Mouse (Mus musculus) kidney, postnatal 10 days (tissue): Measurements from ENCODE around the gene Cmip.
"Not testable (repeated sequence)": the region's sequence is repeated elsewhere in the genome, so short reads cannot be mapped to it uniquely, and the experiment has no call there.

Experiments
- DNase-seq: peaks from one replicate; pipeline ENCODE4 v3.0.0; 2021; ENCODE audit warnings: mixed read lengths

The Cmip gene

DNA sequence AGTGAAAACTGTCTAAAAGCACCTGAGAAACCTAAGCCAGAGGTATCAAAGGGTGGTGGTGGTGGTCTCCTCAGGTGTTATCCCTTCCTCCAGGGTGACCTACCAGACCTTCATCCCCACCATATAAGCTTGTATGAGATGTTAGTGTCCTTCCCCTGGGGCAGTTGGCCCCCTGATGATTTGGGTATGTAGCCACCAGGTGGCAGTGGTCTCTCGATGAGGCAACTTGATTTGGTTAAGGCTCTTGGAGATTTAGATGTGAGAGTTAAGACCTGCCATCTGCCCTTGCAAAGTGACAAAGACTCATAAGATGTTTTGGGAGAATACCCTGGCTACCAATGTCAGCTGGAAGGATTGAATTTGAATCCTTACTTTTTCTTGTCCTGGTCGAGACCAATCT, 129.3 kb downstream of the Cmip start:
- peak; percentile 54 for DNase-seq

DNA sequence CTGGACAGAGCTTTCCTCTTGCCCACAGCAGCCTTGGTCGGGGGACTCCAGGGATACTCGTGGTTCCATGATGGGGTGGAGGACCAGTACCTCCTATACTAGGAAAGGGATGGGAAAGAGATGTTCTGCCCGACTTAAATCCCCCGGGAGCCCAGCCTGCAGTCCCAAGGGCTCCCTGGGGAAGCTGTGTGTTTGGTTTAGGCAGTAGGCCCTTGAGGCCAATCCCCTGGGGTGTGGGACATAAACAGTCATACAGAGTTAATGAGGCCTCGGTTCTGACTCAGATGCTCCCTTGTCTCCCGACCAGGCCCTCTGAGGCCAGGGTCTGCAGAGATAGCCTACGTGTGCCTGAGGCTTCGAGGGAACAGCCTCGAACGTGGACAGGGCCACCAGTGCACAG, 130.8 kb downstream of the Cmip start:
- DNase-seq, result no peak

DNA sequence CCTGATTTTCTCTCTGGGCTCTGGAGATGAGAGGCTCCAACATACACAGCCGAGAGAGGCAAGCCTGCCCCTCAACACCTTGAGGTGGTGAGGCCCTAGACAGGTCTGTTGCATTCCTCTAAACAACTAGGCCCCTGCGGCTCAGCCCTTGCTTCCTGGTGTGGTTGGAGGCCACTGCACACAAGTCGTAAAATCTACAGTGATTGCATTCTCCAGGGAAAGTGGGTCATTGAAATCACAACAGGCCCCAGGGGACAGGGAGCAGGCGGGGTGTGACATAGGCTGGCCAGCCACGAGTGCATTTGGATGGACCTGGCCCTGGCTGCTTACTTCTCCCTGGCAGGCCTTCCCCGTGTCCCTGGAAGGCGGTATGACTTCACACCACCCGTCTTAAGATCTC, 131.5 kb downstream of the Cmip start:
- peak; percentile 62 for DNase-seq

DNA sequence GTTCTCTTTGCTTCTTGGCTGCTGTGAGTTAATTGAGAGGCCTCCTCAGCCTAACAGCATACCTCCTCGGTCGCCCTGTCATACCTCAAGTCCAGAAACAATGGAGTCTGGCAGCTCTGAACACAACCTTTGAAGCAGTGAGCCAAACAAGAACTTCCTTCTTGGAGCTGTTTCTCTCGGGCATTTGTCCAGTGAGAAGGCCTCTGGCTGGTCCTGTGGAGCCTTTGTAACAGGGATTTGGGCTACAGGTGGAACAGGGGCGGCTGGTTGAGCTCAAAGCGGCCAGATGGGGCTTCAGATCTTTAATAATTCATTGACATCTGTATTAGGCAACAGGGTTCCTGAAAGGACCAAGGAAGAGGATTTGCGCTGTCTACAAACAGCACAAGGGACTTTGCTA, 137.0 kb downstream of the Cmip start:
- DNase-seq, result no peak

DNA sequence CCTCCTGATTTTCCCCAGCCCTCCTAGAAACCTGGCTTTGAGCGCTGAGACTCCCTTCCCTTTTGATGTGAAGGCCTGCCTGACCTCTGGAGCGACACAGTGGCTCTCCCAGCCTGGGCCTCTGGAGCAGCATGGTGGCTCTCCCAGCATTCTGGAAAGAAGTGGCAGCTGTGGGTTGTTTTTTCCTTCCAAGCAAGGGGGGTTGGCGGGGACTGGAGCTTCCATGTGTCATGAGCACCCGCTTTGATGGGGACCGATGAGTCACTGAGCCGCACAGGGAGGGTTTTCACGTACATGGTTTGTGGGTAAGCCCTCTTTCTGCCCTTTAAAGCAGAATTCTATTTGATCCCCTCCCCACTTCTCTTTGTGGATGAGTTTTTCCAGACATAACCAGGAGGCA, 138.2 kb downstream of the Cmip start:
- peak; percentile 48 for DNase-seq

DNA sequence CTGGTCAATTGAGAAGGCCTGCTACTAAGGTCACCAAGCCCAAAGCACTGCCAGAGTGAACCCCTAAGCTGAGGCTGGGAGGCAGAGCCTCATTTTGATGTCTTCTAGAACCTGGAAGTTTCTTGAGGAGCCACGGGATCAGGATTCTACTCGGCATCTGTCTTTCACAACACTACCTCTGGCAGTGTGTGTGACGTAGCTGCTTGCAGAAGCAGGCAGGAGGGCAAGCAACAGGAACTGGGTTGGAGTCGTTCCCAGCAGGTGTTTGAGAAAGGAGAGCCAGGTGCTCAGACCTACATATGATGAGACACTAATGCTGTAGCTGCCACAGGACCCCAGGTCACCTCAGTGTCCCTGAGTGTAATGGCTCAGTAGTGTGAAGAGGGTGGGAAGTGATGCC, 140.0 kb downstream of the Cmip start:
- DNase-seq, result no peak

DNA sequence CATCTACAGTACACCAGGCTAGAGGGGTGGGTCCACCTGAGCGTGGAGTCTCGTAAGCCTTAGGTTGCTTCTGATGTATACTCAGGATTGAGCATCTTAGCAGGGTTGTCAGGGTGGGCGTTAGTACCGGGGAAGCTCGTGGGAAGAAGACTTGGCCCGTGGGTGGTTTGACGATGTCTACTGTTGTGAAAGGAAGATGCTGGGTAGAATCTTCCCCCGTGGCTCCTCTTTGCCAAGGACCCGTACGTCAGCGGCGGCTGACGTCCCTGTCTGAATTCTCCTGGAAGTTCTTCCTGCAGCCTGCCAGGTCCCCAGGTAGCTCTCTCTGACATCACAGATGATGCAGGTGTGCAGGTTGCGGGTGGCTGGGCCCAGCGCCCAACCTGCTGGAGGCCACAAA, 140.9 kb downstream of the Cmip start:
- DNase-seq, result no peak

DNA sequence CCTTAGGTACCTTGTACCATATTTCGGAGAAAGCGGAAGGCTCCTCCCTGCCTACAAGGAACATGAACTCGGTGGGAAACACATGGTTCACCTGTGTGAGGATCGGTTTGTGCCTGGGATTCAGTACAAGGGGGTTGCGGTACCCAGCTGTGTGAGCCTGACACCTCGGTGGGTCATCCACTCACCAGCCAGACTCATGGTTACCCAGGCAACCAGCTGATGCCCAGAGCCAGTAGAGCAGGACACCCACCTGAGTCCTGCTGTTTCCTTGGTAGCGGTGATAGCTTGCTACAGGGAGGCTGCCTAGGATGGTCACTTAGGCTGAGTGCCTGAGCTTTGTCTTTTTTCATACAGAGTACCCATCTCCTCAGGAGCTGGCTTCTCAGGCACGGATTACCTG, 142.4 kb downstream of the Cmip start:
- DNase-seq, result no peak

DNA sequence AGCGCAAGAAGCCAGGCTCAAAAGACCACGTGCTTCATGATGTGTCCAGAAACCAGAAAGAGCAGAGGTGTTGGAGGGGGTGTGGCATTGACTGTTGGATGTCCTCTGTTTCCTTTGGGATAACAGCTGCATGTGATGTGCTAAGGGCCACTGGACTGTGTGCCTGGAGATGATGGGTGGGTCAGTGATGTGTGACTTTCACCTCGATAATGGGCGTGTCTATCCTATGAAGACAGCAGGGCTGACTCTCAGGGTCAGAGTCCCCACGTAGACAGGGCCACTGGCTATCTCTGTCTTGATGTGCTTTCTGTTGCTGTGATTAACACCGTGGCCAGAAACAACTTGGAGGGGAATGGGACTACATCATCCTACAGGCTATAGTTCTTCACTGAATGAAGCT, 144.0 kb downstream of the Cmip start:
- no peak for DNase-seq

DNA sequence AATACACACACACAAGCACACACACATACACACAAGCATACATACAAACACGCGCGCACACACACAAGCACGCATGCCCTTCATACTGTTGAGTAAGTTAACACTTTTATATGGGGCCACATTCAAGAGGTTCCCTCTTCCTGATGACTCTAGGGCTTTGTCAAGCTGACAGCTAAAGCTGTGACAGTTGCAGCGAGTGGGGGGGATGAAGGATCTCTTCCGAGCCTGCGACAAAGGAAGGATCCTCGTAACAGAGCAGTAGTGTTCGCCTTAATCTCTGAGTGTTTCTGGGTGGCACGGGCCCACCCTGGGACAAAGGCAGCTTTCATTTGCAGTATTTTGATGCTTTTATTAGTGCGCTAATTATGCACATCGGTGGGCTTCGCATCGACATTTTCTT, 145.0 kb downstream of the Cmip start:
- DNase-seq, result no peak

DNA sequence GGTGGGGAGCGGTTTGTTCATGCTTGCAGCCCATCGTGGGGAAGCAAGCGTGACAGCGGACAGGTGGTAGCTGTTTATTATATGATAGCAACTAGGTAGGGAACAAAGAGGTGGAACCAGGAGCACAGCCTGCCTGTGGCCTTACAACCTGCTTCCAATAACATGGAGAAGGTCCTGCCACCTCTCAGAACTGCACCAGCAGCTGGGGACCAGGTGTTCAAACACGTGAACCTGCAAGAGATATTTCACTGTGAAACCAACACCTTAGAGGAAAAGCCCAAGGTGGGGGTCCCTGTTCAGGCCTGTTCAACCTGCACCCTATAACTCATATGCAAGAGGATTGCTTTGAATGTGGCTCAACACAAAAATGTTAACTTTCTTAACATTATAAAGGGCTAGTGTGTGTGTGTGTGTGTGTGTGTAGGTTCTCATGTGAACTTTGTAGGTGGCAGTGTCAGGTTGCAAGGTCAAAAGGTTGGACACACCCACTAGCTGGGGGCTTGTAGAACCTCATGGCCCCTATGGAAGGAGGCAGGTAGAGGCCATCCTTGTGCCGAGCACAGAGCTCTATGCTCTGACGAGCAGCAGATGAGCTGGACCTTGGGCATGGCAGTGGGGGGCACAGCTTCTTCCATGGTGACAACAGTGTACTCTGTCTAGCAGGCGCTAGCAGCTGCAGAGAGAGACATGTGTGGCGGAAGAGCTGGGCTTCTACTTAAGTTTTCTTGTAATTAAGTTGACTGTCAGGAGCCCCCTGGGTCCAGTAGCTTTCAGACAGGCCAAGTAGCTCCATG, 146.2 kb downstream of the Cmip start:
- DNase-seq, result no peak

DNA sequence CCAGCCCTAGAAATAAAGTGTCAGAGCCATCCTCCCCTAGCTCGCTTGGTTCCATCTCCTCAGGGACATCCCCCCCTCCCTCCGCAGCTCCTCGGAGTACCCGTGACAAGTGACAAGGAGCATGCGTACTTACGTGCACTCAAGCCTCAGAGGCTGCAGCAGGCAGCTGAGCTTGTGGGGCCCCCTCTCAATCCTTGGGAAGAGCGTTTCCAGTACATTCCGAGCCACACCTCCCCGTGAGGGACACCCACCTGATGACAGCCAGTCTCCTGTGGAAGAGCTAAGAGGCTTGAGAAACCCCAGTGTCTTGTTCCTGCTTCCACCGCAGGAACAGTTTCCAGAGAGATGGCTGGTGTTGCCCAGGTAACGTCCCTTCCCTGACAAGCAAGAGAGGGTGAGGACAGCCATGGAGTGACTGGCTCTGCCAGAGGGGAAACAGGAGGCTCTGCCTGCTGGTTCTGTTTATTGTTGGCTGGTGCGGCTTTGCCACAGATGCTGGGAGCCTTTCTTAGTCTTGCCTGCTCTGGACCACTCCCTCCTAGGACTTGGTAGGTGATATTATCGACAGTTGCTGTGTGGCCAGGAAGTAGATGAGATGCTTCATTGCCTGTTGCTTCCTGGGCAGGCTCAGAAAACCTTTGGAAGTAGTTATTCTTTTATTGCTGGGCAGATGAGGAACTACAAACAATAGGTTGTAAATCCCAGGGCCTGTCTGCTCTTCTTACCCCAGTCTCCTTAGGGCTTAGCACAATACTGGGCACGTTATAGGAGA, 147.0 kb downstream of the Cmip start:
- DNase-seq, result no peak

DNA sequence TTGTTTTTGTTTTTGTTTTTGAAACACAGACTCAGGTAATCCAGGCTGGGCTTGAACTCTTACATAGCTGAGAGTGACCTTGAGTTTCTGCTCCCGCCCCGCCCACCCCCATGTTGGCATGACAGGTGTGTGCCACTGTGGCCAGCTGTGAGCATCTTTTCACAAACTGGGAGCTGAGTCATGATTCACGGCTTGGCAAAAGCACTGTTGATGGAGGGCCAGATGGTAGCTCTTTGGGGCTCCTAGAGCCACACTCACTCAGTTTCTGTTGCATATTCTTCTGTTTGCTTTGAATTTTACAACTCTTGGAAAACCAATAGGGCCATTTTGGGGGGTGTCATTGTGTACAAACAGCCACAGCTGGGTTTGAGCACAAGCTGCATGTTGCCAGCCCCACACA, 149.2 kb downstream of the Cmip start:
- no peak for DNase-seq

DNA sequence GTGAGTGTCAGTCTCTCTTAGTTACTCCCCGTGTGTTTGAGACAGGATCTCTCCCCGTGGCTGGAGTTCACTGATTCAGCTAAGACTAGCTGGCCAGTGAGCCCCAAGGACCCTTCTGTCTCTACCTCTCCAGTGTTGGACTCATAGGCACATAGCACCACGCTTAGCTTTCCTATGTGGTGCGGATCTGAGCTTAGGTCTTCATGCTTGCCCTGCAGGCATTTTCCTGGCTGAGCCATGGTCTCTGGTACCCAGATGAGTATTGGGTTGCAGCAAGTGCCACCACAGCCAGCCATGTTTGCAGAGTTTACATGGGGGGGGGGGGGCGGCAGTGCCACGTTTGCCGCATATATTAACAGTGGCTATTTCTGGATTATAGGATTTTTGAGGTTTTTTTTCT, 151.8 kb downstream of the Cmip start:
- no peak for DNase-seq

DNA sequence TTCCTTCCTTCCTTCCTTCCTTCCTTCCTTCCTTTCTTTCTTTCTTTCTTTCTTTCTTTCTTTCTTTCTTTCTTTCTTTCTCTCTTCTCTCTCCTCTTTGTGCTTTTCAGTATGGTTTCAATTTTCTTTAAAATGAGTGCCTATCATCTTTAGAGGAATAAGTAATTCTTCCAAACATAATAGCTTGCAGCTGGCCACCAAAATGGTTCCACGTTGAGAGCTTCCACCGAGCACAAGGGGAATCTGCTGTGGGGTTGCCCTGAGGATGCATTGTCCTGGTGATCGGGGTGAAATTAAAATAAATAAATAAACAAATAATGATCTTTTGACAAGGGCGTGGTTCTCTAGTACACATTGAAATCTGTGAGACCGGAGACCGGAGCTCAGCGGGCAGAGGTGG, 152.2 kb downstream of the Cmip start:
- no peak for DNase-seq

DNA sequence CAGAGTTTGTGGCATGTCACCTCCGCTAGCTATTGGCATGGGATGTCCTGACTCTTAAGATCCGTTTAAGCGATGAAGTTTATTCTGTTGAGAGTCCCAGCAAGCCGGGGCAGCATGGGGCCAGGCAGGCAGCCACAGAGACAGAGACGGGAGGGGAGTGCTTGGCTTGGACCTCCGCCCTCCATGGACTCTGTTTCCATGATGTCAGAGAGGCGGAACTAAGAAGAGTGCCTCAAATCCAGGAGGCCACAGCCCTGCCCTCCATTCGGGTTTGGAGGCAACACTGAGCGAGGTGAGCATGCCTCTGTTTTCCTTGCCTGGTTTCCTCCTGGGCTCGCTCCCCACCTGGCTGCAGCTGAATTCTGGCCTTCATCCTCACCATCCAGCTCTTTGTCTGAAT, 153.5 kb downstream of the Cmip start:
- peak; percentile 67 for DNase-seq

DNA sequence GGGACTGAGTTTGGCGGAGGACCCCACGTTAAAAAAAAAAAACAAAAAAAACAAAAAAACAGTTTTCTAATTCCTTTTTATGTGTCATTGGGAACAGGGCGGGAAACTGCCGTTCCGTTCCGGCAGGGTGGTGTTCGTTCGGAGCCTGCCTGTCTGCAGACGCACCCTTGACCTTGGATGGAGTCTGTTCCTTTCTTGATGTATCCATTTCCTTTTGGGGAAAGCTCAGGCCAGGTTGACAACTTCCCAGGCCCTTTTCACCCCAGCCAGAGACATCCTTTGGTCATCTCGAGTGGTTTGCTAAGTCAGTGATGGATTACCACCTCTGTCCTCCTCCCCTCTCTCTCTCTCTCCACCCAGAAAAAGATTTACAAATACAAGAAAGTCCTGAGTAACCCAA, 154.0 kb downstream of the Cmip start:
- DNase-seq, result peak; percentile 63

DNA sequence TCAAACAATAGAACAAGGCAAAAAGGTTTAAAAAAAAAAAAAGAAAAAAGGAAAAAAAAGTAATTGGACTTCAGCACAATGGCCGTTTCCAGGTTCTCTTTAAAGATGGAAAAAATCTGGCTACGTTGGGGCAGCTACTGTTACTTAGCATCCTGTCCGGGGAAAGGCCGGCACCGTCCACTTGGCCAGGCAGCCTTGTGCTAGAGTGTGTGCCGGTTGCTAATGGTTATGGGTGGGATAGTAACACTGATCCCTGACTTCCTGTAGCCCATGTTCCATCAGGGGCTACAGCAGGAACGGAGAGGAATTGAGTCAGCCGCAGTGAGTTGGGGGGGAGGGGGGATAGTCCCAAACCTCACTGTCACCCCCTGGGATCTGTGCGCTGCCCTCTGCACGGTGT, 155.4 kb downstream of the Cmip start:
- DNase-seq, result peak; percentile 34

DNA sequence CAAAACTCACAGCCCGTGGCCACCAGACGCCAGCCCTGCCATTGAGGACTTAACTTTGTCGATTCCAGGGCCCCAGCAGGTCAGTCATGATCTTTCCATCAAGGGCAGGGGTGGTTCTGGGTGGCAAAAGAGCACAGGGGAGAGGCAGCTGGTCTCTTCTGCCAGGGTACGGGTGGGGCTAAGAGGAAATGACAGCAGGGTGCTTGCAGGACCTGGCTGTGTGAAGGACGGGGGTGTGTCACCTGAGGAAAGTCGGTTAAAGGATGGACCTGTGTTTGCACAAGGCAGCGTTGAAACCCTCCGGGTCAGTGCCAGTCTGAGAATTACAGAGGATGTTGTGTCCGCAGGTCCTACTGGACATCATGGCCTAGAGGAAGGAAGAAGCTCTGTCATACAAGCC, 161.0 kb downstream of the Cmip start:
- no peak for DNase-seq

DNA sequence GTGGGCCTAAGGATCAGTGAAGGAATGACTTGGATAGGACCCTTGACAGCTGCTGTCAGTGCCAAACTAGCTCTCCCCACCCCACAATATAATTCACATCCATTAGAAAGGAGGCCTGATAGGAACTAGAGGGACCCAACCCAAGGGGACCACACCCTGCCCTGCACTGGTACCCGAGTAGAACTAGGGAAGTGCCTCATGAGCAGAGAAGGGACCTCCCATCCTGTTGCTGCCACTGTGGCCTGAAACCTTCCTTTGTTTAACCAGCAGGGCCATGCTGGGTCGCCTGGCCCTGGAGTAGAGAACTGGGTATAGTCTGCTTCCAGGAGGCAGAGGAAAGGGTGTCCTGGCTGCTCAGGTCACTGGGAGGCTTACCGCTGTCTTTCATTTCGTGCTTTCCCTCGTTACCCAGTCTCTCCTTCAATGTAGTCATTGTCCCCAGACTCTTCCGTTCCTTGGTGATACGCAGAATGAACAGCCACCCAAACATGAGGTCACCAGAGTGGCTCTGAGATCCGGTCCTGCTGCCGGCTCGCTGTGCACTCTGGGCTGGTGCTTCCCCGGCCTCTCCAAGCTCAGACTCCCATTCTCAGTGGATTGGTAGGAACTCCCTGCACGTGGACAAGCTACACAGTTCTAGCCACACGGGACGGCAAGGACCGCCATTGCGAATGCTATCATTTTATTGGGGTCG, 164.1 kb downstream of the Cmip start:
- peak; percentile 33 for DNase-seq

DNA sequence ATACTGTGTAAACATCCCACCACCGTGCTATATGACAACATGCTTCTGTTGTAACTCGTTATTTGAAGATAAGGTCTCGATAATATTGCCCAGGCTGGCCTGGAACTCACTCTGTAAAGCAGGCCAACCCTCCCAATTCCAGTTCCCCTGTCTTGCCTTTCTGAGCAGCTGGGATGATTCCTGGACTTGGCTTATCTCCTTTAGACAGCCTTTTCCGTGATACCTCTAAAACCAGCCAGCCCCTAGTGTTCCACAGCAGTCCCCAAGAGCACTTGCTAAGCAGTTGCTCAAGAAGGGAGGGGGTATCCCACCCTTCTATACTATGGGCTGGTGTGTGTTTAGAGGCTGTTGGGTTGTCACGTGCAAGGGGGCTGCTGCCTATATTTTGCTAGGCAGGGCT, 165.0 kb downstream of the Cmip start:
- no peak for DNase-seq

DNA sequence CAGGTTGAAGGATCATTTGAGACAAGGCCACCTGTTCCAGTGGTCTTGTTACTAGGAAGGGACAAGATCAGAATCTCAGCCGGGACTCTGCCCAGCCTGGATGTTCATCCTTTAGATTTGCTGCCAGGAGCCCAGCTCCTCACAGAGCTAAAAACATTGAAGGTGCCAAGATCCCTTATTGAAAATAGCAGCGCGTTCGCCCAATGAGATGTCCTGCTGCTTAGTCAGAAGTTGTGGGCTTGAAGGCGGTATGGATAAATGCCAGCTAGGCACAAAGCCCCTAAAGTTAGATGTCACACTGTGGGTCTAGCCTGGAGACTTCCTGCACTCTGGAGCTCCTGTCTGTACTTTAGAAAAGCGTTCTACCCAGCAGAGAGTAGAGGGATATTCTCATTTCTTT, 165.5 kb downstream of the Cmip start:
- no peak for DNase-seq

DNA sequence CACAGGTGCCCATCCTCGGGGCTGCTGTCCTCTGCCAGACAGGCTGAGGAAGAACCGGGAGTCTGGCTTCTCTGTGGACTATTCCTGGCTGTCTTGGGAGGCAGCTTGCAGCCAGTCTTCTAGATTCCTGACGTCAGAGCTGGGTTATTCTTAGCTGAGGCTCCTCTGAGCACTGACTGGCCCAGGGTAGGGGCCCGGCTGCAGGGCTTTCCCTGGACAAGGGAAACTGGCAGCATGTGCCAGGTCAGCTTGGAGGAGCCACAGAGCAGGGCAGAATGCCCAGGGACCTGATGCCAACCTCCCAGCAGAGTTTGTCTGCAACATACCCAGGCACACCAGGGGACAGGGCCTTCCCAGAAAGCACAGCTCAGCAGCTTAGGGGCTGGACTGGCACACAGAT, 166.2 kb downstream of the Cmip start:
- no peak for DNase-seq

DNA sequence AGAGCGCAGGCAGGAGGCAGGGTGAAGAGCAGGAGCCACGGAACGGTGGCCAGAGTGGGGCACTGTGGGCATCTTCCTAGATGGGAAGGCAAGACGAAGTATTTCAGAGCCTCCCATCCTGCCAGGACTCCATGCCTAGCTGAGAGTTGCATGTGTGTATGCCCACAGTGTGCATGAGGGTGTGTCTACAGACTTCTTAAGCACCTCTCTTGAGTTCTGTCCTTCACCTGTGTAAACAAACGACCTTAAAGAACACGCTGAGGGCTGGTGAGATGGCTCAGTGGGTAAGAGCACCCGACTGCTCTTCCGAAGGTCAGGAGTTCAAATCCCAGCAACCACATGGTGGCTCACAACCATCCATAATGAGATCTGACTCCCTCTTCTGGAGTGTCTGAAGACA, 171.0 kb downstream of the Cmip start:
- not testable (repeated sequence) for DNase-seq
